Mouse (Mus musculus): Measurements from ENCODE around the gene Jund.

The Jund gene

DNA sequence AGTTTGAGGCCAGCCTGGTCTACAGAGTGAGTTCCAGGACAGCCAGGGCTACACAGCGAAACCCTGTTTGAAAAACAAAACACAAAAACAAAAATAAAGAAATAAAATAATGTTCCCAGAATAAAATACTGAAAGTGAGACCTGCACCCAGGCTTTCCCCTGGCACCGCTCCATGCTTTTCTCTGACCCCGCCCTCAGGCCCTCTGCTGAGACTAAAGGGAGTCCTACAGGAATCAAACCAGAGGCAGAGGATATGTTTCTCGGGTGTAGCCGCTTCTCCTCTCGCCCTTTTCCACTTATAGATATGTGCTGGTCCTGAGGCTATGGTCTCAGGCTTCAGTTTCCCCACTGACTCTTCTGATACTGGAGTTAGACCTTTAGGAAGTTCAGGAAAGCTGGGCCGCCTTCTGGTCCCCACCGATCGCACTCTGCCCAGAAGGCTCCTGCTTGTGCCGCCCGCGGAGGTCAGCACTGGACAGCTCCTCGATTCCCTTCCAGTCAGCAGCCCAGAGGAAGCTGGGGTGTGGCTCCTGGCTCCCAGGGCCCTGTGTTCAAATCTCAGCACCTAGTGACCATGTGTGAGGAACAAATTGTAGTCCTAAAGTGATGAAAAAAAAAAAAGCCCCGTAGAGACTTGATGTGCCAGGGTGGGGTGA lies 27.2 kb downstream of the Jund start:
- no peak for DNase-seq (ENCODE audit: low spot score in 2 of 2)

DNA sequence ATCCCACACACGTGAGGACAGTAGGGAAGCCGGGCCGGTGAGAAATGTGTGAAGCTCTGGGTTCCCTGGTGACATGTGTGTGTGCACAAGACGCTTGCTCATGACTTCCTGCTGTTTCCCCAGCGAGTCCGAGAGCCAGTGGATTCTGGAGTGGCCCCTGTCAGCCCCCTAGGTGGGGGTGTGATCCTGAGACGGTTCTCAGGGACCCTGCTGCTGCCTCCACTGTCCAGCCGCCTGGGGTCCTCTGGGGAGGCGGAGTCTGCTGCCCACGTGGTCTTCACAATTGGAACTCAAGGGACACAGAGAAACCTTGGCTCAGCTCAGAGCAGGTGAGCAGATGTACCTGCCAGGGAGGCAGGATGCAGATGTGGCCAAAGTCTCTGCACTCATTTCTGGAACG lies 28.0 kb downstream of the Jund start:
- DNase-seq (ENCODE audit: low spot score in 2 of 2), result no peak

DNA sequence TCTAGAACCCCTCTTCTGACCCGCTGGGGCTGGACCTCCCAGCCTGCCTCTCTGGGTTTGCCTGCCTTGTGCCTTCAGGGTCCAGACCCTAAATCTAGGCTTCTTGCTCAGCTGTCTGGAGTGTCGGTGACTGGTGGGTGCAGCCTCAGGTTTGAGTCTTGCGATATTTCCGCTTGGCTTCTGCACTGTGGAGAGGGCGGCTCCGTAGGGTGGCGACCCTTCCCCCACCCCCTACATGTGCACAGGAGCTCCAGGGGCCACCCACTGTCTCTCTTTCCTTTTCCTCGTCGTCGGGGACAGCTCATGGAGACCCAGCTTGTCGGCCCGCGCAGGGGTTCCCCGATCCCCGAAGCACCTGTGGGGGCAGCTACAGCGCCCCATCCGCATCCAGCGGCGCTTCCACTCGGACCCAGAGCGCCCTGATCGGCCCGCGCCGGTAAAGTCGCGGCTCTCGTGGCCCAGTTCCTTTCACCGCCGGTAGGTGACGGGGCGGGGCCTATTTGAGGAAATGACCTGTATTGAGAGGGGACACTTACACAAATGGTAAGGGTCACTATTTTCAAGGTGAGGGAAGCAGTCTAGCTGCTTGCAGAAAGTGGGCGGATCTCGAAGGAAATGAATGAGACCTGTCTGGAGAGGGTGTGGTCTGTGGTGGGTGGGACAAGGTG lies 31.2 kb downstream of the Jund start:
- no peak for DNase-seq (ENCODE audit: low spot score in 2 of 2)

GRCm38 (mm10) chr8:70730956-70731355 lies 32.2 kb downstream of the Jund start:
- no peak for DNase-seq (ENCODE audit: low spot score in 2 of 2)

- no peak for DNase-seq (ENCODE audit: low spot score in 2 of 2)
These were observed 39.0 kb downstream of the Jund start for GRCm38 (mm10) chr8:70737705-70738104.

DNA sequence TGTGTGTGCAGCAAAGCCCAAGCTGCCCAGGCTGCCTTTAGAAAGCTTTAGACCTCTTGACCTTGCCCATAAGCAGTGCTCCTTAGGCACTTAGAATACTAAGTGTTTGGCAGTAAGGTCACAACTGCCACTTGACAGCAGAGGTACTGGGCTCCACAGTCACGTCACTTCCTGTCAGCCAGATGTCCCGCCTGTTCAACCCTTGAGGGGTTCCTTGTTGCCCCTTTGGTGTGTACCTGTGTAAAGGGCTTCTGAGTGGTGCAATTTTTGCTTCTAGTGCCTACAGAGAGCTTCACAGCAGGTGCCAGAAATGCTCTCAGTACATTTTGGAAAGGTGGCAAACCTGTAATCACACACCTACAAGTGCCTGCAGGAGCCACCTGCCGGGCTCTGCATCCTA lies 39.5 kb downstream of the Jund start:
- DNase-seq (ENCODE audit: low spot score in 2 of 2), result no peak

DNA sequence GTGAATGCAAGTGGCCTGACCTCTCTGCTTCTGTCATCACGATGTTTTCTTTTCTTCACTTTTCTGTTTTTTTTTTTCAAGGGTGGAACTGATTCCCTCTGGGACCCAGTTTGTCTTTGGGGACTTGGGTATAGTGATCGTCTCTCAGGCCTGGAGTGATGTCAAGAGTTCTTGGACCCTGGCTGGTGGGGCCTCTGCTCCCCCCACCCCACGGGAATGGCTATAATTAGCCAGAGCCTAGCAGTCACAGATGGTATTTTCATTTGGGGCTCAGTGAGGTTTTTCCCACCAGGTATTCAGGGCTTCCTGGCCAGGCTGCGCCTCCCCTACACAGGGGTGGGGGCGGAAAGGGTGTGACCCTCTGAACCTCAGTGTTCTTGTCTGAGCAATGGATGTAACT lies 42.9 kb downstream of the Jund start:
- DNase-seq (ENCODE audit: low spot score in 2 of 2), result no peak

DNA sequence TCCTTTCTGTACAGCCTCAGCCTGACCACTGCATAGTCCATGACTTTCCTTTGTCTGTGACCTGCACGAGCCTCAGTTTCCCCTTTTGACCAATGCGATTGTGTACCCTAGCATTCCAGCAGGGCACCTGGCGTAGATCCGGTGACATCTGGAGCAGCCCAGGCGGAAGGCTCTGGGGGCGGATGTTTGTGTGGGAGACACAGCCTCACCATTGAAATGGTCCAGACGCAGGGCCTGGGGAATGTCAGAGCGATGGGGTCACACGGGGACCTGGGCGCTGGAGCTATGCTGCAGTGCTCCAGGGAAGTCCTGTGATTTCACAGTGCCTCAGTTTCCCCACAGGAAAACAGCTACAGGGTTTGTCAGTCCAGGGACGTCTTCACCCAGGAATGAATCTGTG lies 43.4 kb downstream of the Jund start:
- no peak for DNase-seq (ENCODE audit: low spot score in 2 of 2)

DNA sequence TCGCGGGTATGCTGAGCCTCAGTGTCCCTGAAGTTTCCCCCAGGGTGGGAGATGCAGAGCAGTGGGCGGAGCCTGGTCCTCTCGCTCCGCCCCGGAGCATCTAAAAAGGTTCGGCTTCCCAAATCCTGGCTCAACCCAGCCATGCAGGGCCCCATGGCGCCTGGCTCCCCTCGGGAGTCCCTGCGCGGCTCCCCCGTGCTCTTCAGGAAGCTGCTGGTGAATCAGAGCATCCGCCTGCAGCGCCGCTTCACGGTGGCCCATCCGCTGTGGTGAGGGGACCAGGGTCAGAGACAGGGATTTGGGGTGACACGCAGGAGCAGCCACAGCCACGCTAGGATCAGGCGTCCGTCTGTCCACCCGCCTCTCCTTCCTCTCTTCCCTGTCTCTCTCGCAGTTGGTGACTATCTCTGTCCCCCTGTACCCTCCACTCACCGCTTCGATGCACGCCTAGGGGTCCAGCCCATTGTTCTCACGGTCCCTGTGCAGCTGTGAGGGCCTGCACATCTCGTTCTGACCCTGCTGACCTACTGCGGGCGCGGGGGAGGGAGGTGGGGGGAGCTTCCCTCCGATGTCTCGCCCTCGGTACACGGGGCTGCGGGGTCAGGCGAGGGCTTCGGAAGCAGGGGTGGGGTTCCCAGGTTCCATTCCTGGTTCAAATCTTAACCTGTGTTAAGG lies 44.4 kb downstream of the Jund start:
- no peak for DNase-seq (ENCODE audit: low spot score in 2 of 2)

- peak in 1 of 2 experiments; percentile 33 for DNase-seq (ENCODE audit: low spot score in 2 of 2)
These were observed 45.2 kb downstream of the Jund start for GRCm38 (mm10) chr8:70743656-70744590.

DNA sequence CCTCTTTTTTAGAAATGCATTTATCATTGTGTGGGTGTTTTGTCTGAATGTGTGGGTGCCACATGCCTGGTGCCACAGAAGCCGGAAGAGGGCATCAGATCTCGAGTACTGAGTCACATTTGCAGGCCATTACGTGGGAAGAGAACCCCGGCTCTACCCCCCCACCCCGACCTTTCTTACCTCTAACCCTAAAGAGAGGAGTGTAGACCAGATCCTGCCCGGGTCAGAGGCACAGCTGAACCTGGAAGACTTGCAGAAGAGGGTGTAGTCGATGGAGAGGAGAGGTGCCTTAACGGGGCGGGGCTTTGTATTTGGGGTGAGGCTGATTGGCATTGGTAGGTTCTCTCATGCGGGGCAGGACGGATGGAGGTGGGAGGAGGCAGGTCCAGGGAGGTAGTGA lies 46.1 kb downstream of the Jund start:
- DNase-seq (ENCODE audit: low spot score in 2 of 2), result no peak

DNA sequence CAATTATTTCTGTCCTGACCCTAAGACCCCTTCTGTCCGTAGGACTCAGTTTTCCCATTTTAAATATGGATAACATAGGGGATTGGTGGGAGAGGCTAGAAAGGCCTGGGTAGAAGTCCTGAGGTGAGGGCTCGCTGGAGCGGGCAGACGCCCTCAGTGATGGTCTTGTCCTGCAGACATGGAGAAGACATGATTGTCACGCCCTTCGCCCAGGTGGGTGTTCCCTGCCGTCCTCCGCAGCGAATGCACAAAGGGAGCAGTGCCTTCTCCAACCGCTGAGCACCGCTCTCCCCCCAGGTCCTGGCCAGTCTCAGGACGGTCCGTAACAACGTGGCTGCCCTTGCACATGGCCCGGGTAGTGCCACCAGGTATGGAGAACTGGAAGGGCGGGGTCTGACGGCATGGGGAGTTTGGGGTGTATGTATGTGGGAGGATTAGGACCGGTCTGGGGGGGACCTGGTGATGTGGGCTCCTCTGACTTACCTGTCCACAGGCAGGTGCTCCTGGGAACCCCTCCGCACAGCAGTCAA lies 47.0 kb downstream of the Jund start:
- no peak for DNase-seq (ENCODE audit: low spot score in 2 of 2)

GRCm38 (mm10) chr8:70746676-70747075 lies 47.9 kb downstream of the Jund start:
- DNase-seq (ENCODE audit: low spot score in 2 of 2), result no peak

DNA sequence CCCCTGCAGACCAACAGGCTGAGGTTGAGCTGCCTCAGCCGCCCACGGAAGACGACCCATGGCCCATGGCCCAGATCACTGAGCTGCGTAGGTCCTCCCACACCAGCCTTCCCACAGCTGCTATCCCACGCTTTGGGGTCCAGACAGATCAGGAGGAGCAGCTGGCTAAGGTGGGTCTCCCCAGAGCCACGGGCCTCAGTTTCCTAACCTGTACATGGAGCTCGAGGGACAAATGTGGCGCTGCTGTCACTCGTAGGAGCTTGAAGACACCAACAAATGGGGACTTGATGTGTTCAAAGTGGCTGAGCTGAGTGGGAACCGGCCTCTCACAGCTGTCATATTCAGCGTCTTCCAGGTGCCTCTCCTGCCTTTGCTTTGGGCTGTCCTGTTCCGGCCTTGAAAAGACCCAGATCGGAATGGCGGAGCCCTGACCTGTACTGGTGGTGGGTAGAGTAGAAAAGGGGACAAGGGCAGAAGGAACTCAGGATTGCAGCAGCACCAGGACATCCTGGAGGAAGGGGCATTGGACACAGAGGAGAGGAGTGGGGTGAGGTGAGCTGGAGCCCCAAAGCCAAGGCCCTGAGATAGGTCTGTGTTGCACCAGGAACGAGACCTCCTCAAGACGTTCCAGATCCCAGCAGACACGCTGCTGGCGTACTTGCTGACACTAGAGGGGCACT lies 48.6 kb downstream of the Jund start:
- no peak for DNase-seq (ENCODE audit: low spot score in 2 of 2)

- no peak for DNase-seq (ENCODE audit: low spot score in 2 of 2)
These were observed 49.7 kb downstream of the Jund start for GRCm38 (mm10) chr8:70748246-70749096.

DNA sequence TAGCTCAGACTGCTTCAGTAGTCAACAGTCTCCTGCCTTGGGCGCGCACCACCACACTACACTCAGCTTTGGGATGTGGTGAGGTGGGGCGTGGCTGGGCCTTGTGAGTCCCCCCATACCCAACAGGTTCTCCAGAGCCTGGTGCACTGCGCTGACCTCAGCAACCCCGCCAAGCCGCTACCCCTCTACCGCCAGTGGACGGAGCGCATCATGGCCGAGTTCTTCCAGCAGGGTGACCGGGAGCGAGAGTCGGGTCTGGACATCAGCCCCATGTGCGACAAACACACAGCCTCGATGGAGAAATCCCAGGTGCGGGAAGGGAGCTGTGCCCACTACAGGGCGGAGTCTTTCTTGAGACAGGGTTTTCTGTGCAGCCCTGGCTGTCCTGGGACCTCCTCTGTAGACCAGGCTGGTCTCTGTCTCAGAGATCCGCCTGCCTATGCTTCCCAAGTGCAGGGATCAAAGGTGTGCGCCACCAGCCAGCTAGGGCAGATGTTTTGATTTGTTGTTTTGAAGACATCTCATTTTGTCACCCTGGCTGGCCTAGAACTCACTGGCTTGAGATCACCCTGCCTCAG lies 50.4 kb downstream of the Jund start:
- no peak for DNase-seq (ENCODE audit: low spot score in 2 of 2)
